Mouse (Mus musculus) embryonic facial prominence, embryonic 14.5 days (tissue): ENCODE measurements around the gene Tmsb15a. TPM values are rescaled to one million over a fixed set of nuclear protein-coding genes. Genes with fewer than 3 reads are reported as not detected.
"Not testable (repeated sequence)": the region's sequence is repeated elsewhere in the genome, so short reads cannot be mapped to it uniquely, and the experiment has no call there.

Experiments used
- ATAC-seq: fragments of 200-750 bp; cut with Nextera tagmentation; 2 replicates; pipeline ENCODE4 v1.8.0; 2017; ENCODE audit warnings: low read depth, moderate number of reproducible peaks, moderate TSS enrichment
- DNase-seq: peaks from one replicate; pipeline ENCODE4 v3.0.0-alpha.2; 2015; ENCODE audit warnings: low spot score
- H3K27ac ChIP-seq: fragments of 300-500 bp; sonication (generic); replicated peaks from 2 replicates; pipeline ENCODE4 v1.5.1; 2014; ENCODE audit warnings: low read depth, mild to moderate bottlenecking, low read length, moderate library complexity
- H3K27me3 ChIP-seq: fragments of 300-500 bp; sonication (generic); replicated peaks from 2 replicates; pipeline ENCODE4 v1.6.1; 2014; ENCODE audit warnings: low read length; ENCODE audit not compliant: control insufficient read depth, insufficient read depth
- H3K36me3 ChIP-seq: fragments of 300-500 bp; sonication (generic); 2 replicates; pipeline ENCODE4 v1.6.1; 2014; ENCODE audit warnings: low read length, mixed read lengths; ENCODE audit not compliant: control insufficient read depth, insufficient read depth
- H3K4me1 ChIP-seq: fragments of 300-500 bp; sonication (generic); 2 replicates; pipeline ENCODE4 v1.6.1; 2014; ENCODE audit warnings: antibody characterized with exemption, low read length; ENCODE audit not compliant: control insufficient read depth, insufficient read depth
- H3K4me2 ChIP-seq: fragments of 300-500 bp; sonication (generic); 2 replicates; pipeline ENCODE4 v1.6.1; 2014; ENCODE audit warnings: low read depth, mild to moderate bottlenecking, low read length, moderate library complexity, mixed read lengths
- H3K4me3 ChIP-seq: fragments of 300-500 bp; sonication (generic); 2 replicates; pipeline ENCODE4 v1.5.1; 2014; ENCODE audit warnings: low read depth, mild to moderate bottlenecking, low read length
- H3K9ac ChIP-seq: fragments of 300-500 bp; sonication (generic); 2 replicates; pipeline ENCODE4 v1.6.1; 2014; ENCODE audit warnings: low read depth, mild to moderate bottlenecking, low read length, moderate library complexity, mixed read lengths
- H3K9me3 ChIP-seq: fragments of 300-500 bp; sonication (generic); 2 replicates; pipeline ENCODE4 v1.6.1; 2016; ENCODE audit warnings: low read length; ENCODE audit not compliant: control insufficient read depth
- WGBS: fragments of 180-500 bp; shearing (Covaris S2); extraction: QIAGEN DNeasy Blood & Tissue Kit; methylation state at CpG from one replicate; pipeline ENCODE4 v1.1.7; 2014; 5-methylcytosine and 5-hydroxymethylcytosine counted together
- polyA plus RNA-seq: library from polyadenylated mRNA; unstranded; fragments of >200 nt; fragmentation: Nextera tagmentation; extraction: Ambion mirVana; gene quantifications from 2 replicates; pipeline ENCODE4 v1.2.1, GENCODE M21; 2014

The Tmsb15a gene
- 1.0 and 1.3 TPM in 2 replicates for polyA plus RNA-seq

DNA sequence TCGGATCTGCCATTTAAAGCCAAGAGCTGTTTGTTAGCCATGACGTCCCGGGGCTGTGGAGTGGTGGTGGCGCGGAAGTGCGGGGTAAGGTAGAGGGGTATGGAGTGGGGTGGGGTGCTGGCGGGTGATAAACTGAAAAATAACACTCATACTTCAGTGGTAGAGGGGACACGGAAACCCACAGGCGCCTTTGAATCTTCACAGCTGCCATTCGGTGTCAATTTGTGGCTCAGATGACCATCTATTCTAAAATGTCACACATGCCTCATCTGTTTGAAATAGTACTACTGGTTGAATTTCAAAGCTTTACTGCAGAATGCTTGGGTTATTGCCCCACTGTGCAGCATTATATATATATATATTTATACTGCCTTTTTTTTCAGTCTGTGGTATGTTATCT, at the start of gene Tmsb15a:
Gene Tmsb15a (minus strand): TSS at position 101 of the 400 bp plus-strand sequence.
- no peak within 1 kb of the TSS for H3K9ac ChIP-seq
- H3K4me3 ChIP-seq = no peak within 1 kb of the TSS
- 72% methylated on average over 10 of the region's 10 CpGs for WGBS
- no peaks in the 10 kb centered on the region for H3K4me1 ChIP-seq
- no peaks in the 10 kb centered on the region for H3K36me3 ChIP-seq
- H3K27ac ChIP-seq = no peak within 1 kb of the TSS
- DNase-seq (no peak), ATAC-seq (no peak)
- no peaks in the 10 kb centered on the region for H3K9me3 ChIP-seq
- no peak within 1 kb of the TSS for H3K4me2 ChIP-seq
- H3K27me3 ChIP-seq = peaks cover under 1% of the 10 kb centered on the region; the same call in 1 of the 2 replicates

DNA sequence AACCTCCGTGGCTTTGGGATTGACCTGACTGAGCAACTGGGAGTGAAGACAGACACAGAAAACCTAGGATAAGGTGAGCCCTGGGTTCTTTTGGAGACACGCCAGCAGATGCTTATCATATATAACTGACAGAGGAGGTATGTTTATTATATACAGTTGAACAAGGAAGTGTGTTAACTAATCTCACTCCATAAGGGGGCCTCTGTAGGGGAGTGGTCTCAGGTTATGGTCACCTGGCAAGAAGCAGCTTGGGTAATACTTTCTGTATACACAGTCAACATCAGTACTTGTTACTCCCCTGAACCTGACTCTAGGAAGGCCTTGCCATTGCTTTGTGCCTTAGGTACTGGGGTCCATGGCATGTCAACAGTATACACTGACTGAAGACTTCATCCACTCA, 43.5 kb upstream of the Tmsb15a start:
- Histone ChIP-seq H3K27me3 (no peaks in the 10 kb centered on the region), H3K36me3 (no peaks in the 10 kb centered on the region), H3K4me2 (no peak overlapping the region), H3K9me3 (no peaks in the 10 kb centered on the region), H3K27ac (no peak overlapping the region), H3K4me3 (no peak overlapping the region), H3K4me1 (no peaks in the 10 kb centered on the region), H3K9ac (no peak overlapping the region)
- no peak for DNase-seq
- no peak for ATAC-seq
- WGBS = 79% methylated on average over 2 of the region's 2 CpGs

DNA sequence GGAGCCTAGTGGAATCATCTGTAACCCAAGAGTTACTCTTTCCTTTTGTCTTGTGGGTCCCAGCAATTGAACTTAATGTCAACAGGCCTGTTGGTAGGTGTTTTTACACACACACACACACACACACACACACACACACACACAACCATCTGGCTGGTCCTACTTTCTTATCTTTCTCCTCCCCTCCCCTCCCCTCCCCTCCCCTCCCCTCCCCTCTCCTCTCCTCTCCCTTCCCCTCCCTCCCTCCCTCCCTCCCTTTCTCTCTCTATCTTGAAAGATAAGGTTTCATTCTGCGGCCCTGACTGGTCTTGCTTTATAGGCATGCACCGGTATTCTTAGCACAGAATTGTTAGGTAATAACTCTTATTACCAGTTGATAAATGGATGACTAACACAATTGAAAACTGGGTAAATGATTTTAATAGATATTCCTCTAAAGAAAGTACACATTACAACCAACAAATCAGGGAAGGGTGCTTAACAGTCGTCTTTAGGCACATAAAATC, 43.0 kb upstream of the Tmsb15a start:
- H3K36me3 ChIP-seq = no peaks in the 10 kb centered on the region
- no peaks in the 10 kb centered on the region for H3K27me3 ChIP-seq
- no peaks in the 10 kb centered on the region for H3K4me1 ChIP-seq
- H3K4me2 ChIP-seq = no peak overlapping the region
- DNase-seq (no peak), ATAC-seq (no peak)
- H3K9ac ChIP-seq = no peak overlapping the region
- no peak overlapping the region for H3K27ac ChIP-seq
- 60% methylated on average over 3 of the region's 3 CpGs for WGBS
- no peaks in the 10 kb centered on the region for H3K9me3 ChIP-seq
- H3K4me3 ChIP-seq = no peak overlapping the region

DNA sequence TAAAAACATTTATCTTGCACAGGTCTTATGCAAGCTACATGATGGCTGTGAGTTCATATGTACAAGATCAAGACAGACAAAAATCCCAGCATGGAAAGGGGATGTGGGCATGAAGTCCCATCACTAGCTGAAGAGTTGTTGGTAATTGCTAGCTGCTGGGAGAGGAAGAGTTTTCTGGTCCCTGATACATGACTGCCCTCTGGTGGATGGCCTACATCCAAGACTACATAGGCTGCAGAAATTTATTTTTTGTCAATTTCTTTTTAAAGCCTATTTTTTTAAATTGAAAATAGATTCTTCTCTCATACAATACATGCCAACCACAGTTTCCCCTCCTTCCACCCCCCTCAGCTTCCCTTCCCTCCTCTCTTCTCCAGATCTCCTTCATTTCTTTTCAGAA, 36.6 kb upstream of the Tmsb15a start:
- Histone ChIP-seq H3K4me1 (no peaks in the 10 kb centered on the region), H3K36me3 (0 out of 2 replicates have a peak, but pooled peaks cover 15% of the 10 kb centered on the region), H3K27ac (no peak overlapping the region), H3K4me2 (no peak overlapping the region), H3K4me3 (no peak overlapping the region), H3K9me3 (no peaks in the 10 kb centered on the region), H3K27me3 (no peaks in the 10 kb centered on the region), H3K9ac (no peak overlapping the region)
- DNase-seq (peak; percentile 44), ATAC-seq (no peak)

DNA sequence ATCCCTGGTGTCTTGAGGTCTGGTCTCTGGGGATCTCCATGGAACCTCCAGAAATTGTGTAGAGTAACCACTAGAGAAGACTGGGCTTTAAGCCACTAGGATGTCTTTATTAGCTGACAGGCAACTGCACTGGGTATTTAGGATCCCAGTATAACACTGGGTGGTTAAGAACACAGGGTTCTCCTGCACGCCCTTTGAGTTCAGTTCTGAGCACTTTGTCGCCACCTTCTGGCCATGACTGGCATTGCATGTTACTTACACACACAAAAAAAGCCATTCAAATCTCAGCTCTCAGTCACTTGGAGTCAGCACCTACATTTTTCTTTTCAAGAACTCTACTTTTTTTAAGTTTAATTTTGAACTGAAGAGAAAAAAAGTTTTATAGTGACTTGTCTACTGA, 27.8 kb upstream of the Tmsb15a start:
- Histone ChIP-seq H3K27ac (no peak overlapping the region), H3K4me1 (no peaks in the 10 kb centered on the region), H3K36me3 (no peaks in the 10 kb centered on the region), H3K4me2 (no peak overlapping the region), H3K4me3 (no peak overlapping the region), H3K27me3 (no peaks in the 10 kb centered on the region), H3K9me3 (no peaks in the 10 kb centered on the region), H3K9ac (no peak overlapping the region)
- ATAC-seq = 0 out of 2 replicates have a peak, but pooled peaks have one; percentile 37
- WGBS = 0% methylated on average over 2 of the region's 2 CpGs
- peak; percentile 59 for DNase-seq

DNA sequence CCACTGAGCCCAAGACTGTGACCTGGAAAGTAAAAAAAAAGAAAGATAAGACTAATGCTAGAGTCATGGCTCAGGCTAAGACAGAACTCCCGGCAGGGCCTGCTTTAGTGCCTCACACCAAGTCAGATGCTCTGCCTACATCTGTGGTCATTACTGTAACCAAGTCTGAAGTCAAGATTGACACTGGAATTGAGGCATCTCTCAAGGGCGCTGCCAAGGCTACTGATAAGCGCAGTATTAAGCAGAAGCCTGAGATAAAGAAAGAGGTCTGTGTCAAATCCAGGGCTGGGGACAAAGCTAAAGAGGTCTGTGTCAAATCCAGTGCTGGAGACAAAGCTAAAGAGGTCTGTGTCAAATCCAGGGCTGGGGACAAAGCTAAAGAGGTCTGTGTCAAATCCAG, 20.3 kb upstream of the Tmsb15a start:
- ATAC-seq = not testable (repeated sequence)

DNA sequence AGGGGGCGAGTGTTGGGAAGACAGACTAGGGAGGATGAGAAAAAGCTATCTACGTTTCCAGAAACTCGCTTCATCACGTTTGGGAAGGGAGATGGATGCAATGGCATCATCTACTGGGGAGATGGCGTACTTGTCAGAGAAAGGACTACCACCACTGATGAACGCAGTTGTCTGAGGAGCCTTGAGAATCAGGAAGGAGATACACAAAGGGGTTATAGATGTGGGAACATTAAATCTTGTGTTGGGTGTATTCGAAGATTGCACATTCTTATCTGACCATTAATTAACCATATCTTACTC, 17.9 kb upstream of the Tmsb15a start:
- 0 out of 2 replicates have a peak, but pooled peaks cover 3% of the 10 kb centered on the region for H3K36me3 ChIP-seq
- H3K27me3 ChIP-seq = peaks cover 14% of the 10 kb centered on the region; the same call in 1 of the 2 replicates
- no peak for ATAC-seq
- peak overlapping the region; percentile 58 for H3K4me2 ChIP-seq
- H3K9ac ChIP-seq = peak overlapping the region; percentile 75
- H3K4me1 ChIP-seq = no peaks in the 10 kb centered on the region
- no peaks in the 10 kb centered on the region for H3K9me3 ChIP-seq
- H3K4me3 ChIP-seq = peak overlapping the region; percentile 61
- peak overlapping the region; percentile 83; the same call in 1 of the 2 replicates for H3K27ac ChIP-seq
- peak; percentile 1 for DNase-seq
- 17% methylated on average over 7 of the region's 7 CpGs for WGBS

More for the DNA sequence above, 20.3 kb upstream of the Tmsb15a start:
- H3K9ac ChIP-seq, H3K9me3 ChIP-seq, H3K4me3 ChIP-seq, H3K27ac ChIP-seq, DNase-seq, H3K4me2 ChIP-seq, H3K4me1 ChIP-seq, H3K36me3 ChIP-seq: not testable (repeated sequence)
- 90% methylated on average over 3 of the region's 3 CpGs for WGBS
- H3K27me3 ChIP-seq = peaks cover 14% of the 10 kb centered on the region; the same call in 1 of the 2 replicates

DNA sequence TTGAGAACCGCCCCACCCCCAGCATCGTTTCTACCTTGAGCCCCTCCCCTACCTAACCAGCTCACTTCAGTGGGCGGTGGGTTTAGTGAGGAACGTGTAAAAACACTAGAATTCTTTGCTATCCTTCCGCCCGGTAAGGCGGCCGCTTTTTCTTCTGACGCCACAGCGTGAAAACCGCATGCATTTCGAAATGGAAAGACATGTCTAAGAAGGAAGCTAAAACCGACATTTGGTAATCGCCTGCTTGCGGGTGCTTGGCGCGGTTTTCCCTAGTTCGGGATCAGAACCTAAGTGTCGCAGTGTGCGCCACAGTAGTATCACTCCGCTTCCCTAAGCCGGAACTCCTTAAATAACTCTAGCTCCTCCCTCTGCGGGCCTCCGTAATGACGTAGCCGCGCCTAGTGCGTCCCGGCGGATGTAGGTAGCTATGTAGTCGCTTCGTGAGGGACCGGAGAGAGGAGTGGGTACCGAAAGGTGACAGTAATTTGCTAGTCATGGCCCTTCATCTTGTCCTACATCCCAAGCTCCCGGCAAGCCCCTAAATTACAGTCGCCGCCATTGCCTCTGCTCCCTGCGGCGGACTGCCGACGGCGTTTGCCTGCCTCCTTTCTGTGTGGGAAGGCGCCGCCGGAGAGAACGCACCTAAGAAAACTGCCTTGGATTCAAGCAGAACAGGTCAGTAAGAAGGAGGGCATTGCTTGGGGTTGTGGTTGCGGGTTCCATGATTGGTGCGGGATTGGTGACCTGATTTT, 17.4 kb upstream of the Tmsb15a start, which contains the start of the genes Armcx5 and Gprasp1:
Gene Armcx5 (plus strand): TSS at position 430 of the 752 bp plus-strand sequence.
Gene Gprasp1 (plus strand): TSS at position 430 of the 752 bp plus-strand sequence.
- peak within 1 kb of the TSS; percentile 61 for H3K4me3 ChIP-seq
- 21% methylated on average over 45 of the region's 48 CpGs for WGBS
- H3K4me1 ChIP-seq = no peaks in the 10 kb centered on the region
- ATAC-seq = peak; percentile 98
- H3K27me3 ChIP-seq = peaks cover 14% of the 10 kb centered on the region; the same call in 1 of the 2 replicates
- H3K4me2 ChIP-seq = peak within 1 kb of the TSS; percentile 58
- 0 out of 2 replicates have a peak, but pooled peaks cover 3% of the 10 kb centered on the region for H3K36me3 ChIP-seq
- H3K9me3 ChIP-seq = no peaks in the 10 kb centered on the region
- peak within 1 kb of the TSS; percentile 83 for H3K27ac ChIP-seq
- DNase-seq = peak; percentile 96
- H3K9ac ChIP-seq = peak within 1 kb of the TSS; percentile 75
